Mouse (Mus musculus) adipocyte (in vitro differentiated cells): ENCODE results near the gene Ift122.

Source experiments
- DNase-seq: peaks from one replicate; pipeline ENCODE4 v3.0.0-alpha.2; 2016; ENCODE audit warnings: low spot score

Ift122 gene

DNA sequence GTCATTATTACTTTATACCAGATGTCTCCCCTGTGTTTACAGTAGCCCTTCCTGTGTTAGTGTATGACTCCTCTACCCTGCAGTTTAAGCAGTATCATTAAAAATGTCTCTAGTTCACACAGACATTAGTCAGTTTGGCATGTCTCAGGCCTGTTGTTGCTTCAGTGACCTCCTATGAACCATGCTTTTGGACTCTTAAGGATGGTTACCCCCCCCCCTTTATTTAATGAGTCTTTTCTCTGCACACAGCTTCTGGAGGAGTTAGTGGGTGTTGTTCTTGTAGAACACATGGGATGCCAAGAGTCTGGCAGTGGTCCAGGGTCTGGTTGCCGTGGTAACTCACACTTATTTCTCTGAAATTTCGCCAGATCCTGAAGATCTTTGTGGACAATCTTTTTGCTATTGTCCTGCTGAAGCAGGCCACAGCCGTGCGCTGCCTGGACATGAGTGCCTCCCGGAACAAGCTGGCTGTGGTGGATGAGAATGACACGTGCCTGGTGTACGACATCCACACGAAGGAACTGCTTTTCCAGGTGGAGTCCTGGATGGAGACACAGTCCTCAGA is 38.3 kb downstream of the Ift122 start:
- DNase-seq, result peak; percentile 80

- no peak for DNase-seq
Observed at GRCm38 (mm10) chr6:115892363-115892762, 39.1 kb downstream of the Ift122 start.

DNA sequence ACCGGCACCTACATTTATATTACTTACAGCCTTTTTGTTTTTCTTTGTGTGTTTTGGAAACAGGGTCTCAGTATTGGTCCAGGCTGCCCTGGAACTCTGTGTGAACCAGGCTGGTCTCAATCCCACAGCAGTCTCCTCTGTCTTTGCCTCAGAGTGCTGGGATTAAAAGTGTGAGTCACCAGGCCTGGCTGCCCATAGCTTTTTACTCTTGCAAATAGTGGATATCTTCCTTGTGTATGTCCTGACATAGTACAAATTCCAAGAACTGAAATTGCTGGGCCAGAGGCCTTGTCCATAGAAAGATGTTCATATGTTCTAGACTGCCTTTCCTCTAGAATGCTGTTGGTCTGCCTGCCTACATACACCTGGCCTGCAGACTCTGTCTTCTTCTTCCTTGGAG is 43.1 kb downstream of the Ift122 start:
- peak; percentile 65 for DNase-seq

GRCm38 (mm10) chr6:115897117-115897516 is 43.8 kb downstream of the Ift122 start:
- peak; percentile 100 for DNase-seq

DNA sequence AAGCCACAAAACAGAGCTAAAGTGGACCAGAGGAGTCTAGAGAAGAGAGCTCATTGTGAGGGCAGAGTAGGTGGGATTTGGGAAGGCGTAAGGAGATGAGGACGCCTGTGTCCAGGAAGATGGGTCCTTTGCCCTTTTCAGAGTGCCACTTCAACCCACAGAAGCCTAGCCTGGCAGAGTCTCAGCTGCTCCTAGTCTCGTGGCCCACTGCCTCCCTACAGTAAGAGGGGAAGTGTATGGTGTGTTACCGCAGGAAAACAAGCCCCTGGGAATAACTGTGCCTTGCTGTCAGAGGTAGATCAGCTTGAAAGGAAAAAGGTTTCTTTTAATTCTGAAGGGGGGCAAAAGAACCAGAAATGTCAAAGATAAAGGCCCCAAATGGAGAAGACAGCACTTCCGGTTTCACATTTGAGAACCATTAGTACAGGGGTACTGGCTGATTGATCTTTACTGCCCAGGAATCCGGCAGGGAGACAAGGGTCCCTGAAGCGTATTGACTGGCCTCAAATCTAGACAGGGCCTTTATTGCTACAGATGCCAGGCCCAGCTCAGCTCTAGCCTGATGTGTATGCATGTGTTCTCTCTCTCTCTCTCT is 44.8 kb downstream of the Ift122 start:
- no peak for DNase-seq

GRCm38 (mm10) chr6:115901062-115901461 is 47.8 kb downstream of the Ift122 start:
- DNase-seq, result peak; percentile 92

DNA sequence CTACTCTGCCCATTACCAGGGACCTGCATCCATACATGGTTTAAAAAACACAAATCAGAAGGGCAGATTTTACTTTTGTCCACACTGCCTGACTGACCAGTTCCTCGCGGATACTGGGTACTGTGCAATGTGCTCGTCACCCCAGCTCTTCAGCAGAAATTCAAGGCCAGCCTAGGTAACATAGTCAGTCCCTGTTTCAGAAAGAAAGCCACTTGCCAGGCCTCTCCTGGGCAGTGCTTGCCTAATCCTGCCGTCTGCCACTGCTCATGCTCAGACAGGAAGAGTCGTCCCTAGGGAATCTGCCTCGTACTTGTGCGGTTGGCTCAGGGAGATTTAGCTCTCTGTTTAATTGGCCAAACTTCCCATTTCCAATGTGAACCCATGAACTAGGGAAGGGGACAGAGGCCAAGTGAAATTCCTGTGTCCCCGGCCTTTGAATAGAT is 48.2 kb downstream of the Ift122 start:
- peak; percentile 98 for DNase-seq

DNA sequence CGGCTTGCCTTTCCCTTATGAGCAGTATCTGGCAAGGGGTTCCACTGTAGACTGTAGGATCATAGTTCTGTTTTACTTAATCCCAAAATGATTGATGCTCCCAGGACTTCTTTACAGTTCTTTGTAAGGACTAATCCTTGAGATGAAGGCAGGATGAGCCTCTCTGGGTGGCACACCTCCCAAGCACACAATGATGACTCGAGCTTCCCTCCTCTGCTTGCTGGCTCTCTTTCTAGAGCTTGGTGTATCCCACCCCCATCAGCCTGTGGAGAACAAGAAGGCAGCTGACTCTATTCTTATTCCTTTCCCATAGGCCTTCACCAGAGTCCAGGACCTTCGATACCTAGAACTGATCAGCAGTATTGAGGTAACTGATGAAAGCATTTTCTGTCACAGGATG is 49.3 kb downstream of the Ift122 start:
- DNase-seq, result no peak

- no peak for DNase-seq
Observed at GRCm38 (mm10) chr6:115905568-115905967, 52.3 kb downstream of the Ift122 start.

DNA sequence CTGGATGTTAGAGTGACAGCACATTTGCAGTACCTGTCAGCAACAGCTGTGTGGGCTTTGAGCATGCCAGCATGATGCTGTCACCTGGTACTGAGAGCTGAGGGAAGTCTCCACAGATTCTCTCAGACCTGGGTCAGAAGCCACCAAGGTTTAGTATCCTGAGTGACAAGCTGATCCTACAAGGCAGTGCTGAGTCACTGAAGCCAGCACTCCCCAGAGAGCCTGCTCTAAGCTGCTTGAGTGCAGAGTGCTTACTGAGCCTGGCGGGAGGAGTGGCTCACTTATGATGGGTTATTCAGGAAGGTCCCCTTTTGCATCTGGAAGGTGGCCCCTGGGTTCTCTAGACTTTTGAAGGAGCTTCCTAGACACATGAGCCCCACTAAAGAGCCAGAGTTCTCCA is 53.2 kb downstream of the Ift122 start:
- DNase-seq, result no peak

DNA sequence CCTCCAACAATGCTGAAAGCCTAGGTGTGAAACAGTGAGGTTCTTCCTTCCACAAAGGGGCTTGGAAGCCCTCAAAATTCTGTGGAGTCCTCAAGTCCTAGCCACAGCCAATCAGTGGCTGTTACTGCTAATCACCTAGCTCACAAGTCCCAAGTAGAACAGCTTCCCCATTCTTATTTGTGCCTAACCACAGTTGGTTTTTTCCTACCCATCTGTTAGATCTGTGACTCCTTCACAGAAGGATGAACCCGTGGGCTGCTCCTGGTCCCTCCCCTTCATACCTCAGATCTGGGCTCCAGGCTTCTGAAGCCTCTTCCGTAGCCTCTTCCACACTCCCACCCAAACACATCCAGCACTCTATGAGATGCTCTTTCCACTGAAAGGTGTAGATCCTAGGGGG is 53.6 kb downstream of the Ift122 start:
- no peak for DNase-seq

- DNase-seq, result no peak
Observed at GRCm38 (mm10) chr6:115908421-115908982, 55.2 kb downstream of the Ift122 start.

GRCm38 (mm10) chr6:115909052-115909451 is 55.8 kb downstream of the Ift122 start:
- DNase-seq, result no peak

- DNase-seq, result no peak
Observed at GRCm38 (mm10) chr6:115909940-115910339, 56.7 kb downstream of the Ift122 start.

GRCm38 (mm10) chr6:115911763-115912162 is 58.5 kb downstream of the Ift122 start:
- no peak for DNase-seq

- no peak for DNase-seq
Observed at GRCm38 (mm10) chr6:115913482-115913881, 60.2 kb downstream of the Ift122 start.

GRCm38 (mm10) chr6:115914511-115915202 is 61.4 kb downstream of the Ift122 start:
- no peak for DNase-seq

DNA sequence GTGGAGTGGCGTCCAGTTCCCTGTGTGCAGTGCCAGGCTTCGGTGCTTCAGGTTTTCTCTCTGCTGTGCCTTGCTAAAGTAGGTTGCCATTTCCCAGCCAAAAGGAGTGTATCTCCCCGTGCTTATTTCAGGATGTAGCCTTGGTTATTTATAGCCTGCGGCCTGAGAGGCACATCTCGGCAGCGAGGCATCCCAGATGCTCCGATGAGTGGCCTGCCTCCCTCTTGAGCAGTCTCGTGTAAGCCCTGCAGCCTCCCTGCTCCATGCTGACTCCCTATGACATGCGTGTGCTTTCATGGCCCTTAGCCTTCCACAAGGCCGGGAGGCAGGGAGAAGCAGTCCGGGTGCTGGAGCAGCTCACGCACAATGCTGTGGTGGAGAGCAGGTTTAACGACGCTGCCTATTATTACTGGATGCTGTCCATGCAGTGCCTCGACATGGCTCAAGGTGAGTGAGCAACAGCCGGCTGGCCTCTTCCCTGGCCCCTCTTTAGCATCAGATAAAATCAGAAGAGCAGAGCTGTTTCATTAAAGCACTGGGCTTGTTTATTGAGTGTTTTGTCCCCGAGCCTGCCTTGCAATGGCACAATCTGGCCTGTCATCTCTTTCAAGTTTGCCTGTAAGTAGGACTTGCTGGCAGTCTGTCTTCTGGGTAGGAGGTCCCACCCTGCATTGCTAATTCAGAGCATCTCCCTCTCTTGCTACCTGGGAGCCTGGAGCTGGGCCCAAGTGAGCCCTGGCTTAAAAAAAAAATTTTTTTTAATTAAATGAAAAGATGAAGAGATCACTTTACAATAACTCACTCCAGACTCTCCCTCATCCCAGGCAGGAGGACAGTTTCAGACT is 62.6 kb downstream of the Ift122 start:
- no peak for DNase-seq

DNA sequence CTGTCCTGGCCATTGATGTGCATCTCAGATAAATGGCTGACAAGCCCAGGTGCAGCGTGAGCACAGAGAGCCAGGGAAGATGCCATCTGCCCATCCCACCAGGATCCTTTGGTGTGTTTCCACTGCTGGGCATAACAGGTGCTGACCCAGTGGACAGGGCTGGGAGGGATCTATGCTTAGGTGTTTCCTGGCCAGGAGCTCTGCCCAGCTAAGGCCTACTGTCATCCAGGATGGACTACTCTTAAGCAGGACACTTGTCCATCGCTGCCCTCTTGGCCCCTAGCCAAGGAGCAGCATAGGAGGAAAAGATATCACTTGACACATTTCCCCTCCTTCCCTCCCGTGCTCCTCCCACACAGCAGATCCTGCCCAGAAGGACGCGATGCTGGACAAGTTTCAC is 63.3 kb downstream of the Ift122 start:
- DNase-seq, result no peak

DNA sequence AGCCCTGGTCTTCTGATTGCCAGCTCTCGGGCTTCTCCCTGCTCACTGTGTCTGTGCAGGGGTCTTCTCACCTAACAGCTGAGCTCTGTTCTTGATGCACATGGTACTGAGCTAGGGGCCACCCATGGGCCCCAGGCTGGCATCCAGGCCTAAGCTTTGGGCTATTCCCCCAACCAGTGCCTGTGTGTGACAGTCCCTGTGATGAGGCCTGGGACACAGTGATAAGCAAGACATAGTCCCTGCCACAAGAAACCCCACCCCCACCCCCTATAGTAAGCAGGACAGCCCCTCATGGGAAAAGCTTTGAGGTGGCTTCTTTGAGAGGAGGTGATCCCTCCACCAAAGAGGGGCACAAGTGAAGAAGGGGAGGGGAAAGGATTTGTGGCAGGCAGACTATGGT is 65.3 kb downstream of the Ift122 start:
- DNase-seq, result no peak

GRCm38 (mm10) chr6:115919876-115920275 is 66.6 kb downstream of the Ift122 start:
- peak; percentile 61 for DNase-seq

DNA sequence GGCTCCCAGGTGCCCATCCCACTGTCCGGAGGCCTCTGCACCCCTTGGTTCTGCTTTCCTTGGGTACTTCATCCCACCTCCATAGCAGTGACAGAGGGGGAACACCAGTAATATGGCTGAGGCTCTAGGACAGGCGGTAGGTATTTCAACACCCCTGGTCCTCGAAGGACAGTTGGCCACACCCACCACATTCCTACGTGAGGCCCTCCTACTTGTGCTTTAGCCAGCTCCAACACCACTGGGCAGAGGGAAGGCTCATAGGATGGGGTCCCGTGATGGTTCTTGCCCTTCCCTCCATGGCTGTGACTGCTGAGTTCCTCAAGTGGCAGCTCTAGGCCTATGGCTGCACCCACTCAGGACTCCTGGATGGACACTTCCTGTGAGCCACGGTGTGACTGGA is 71.6 kb downstream of the Ift122 start:
- no peak for DNase-seq
